Mouse (Mus musculus): ENCODE data around the gene Rcn1.

- TF ChIP-seq POLR2A (IDR thresholded peaks at IDR 0.05; ENCODE audit: insufficient read depth, low read length) = no peak
- TF ChIP-seq CTCF (IDR thresholded peaks at IDR 0.05; ENCODE audit: low read depth, low read length) = no peak
- no peak for TF ChIP-seq EP300 (IDR thresholded peaks at IDR 0.05; ENCODE audit: insufficient read depth, low read depth, low read length)
Measured at GRCm38 (mm10) chr2:105396066-105396465, 3.1 kb downstream of the Rcn1 start.
